ENCODE assay signal across 17 mouse cellular contexts in the genomic region with DNA sequence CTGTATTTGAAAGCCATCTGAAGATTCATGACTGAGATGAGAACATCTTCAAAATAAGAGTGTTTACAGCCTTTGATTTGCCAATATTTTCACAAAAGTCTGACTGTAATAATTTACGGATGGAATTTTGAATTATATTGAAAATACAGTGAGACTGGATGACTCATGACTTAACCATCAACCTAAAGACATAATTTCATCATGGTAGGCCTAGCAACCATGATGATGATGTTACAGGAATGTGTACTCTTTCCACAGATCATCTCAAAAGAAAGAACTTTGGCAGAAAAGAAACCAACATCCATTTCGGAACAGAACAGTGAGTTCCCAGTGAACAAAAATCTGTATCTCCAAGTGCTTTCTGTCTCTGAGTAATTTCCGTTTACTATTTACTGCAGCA.
"Had no signal": no experiment of that assay in that cellular context is flagged by ENCODE, and none has a peak within 500 bp of the region (broad histone marks: within the 10 kb centered on the region; RNA-seq: fewer than 3 reads in every experiment).

No protein-coding gene starts in this region.

- DNase-seq: gastrocnemius, postnatal 14 days; gastrocnemius, postnatal 36 days; heart, adult 11 months; heart, adult 2 months; heart, postnatal 14 days; heart, postnatal 4 days; kidney, adult 11 months; kidney, adult 2 months; kidney, adult 9 months; kidney, postnatal 14 days; kidney, postnatal 36 days; layer of hippocampus, adult 9-11 months; layer of hippocampus, postnatal 36 days; left cerebral cortex, postnatal 4 days had no signal

- ATAC-seq: hindbrain, postnatal 0 days; intestine, embryonic 16.5 days; liver, embryonic 12.5 days had no signal
